In the genomic region with DNA sequence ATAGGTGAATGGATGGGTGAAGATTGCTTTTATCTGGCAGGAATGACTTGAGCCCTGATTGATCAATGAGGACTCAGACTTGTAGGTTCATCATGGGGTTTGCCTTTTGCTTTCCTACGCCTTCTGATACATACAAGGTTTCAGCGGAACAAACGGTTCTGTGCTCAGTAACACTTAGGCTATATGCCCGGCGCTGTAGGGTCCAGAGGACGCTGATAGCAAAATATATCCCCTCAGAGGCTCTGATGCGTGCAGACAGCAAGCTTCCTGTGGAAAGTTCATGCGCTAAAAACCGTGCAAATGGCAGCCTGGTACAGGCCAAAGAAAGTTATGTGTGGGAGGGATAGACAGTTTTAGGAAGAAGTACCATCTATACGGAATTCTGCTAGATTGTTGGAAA, we compare ENCODE assay signal across 8 mouse cellular contexts. TPM values are rescaled to one million over a fixed set of nuclear protein-coding genes. Genes with fewer than 3 reads are reported as not detected.
DNase-seq lines count a peak whose midpoint lies in the region; ATAC-seq and TF ChIP-seq lines count a peak whose summit lies in the region.

No protein-coding gene starts in this region.

- H3K27me3 ChIP-seq in heart, embryonic 10.5 days (ENCODE audit: insufficient read depth, poor library complexity, severe bottlenecking) = no peaks in the 10 kb centered on the region
- no peaks in the 10 kb centered on the region for H3K27me3 ChIP-seq in forebrain, embryonic 12.5 days
- no peaks in the 10 kb centered on the region for H3K27me3 ChIP-seq in liver, embryonic 14.5 days (ENCODE audit: control insufficient read depth, insufficient read depth, low read length)

- 28% methylated on average over 10 of the region's 10 CpGs for WGBS in heart, embryonic 10.5 days
- WGBS in forebrain, embryonic 12.5 days = 36% methylated on average over 10 of the region's 10 CpGs
- 26% methylated on average over 10 of the region's 10 CpGs for WGBS in liver, embryonic 14.5 days (ENCODE audit: insufficient replicate concordance)

- no peak for ATAC-seq in forebrain, embryonic 12.5 days (ENCODE audit: low FRiP score)
- ATAC-seq in liver, embryonic 14.5 days (ENCODE audit: insufficient read depth) = no peak

- TF ChIP-seq CTCF in liver, embryonic 14.5 days (IDR thresholded peaks at IDR 0.05; ENCODE audit: low read depth) = no peak

- H3K4me1 ChIP-seq in heart, embryonic 10.5 days = no peaks in the 10 kb centered on the region
- H3K4me1 ChIP-seq in forebrain, embryonic 12.5 days = peaks cover 16% of the 10 kb centered on the region
- peaks cover 7 to 14% of the 10 kb centered on the region in 2 experiments; a peak in 3 of 4 replicates for H3K4me1 ChIP-seq in liver, embryonic 14.5 days (replicated peaks; ENCODE audit: control insufficient read depth in 2 of 2, insufficient read depth in 2 of 2, low read length in 1 of 2)

- intact Hi-C loops in heart, postnatal 10 days (cut with DNase I) = no loop called here

- H3K9me3 ChIP-seq in heart, embryonic 10.5 days = no peaks in the 10 kb centered on the region
- no peaks in the 10 kb centered on the region for H3K9me3 ChIP-seq in forebrain, embryonic 12.5 days
- no peaks in the 10 kb centered on the region for H3K9me3 ChIP-seq in liver, embryonic 14.5 days (ENCODE audit: control insufficient read depth, low read length)

- H3K27ac ChIP-seq in heart, embryonic 10.5 days = no peak overlapping the region; the same call in 1 of the 2 replicates
- no peak overlapping the region for H3K27ac ChIP-seq in forebrain, embryonic 12.5 days
- H3K27ac ChIP-seq in liver, embryonic 14.5 days = no peak overlapping the region

- H3K4me2 ChIP-seq in forebrain, embryonic 12.5 days = peak overlapping the region; percentile 95
- H3K4me2 ChIP-seq in liver, embryonic 14.5 days (ENCODE audit: low read depth) = peak overlapping the region; percentile 87

- no peak for TF ChIP-seq EP300 in liver, embryonic 14.5 days (IDR thresholded peaks at IDR 0.05; ENCODE audit: low read depth)

- peaks cover 3% of the 10 kb centered on the region; the same call in 1 of the 2 replicates for H3K36me3 ChIP-seq in heart, embryonic 10.5 days
- H3K36me3 ChIP-seq in forebrain, embryonic 12.5 days (replicated peaks) = no peaks in the 10 kb centered on the region
- H3K36me3 ChIP-seq in liver, embryonic 14.5 days (replicated peaks; ENCODE audit: control insufficient read depth, insufficient read depth, low read depth) = no peaks in the 10 kb centered on the region; the same call in 1 of the 2 replicates

- peak overlapping the region; percentile 62 for H3K9ac ChIP-seq in forebrain, embryonic 12.5 days
- peak overlapping the region; percentile 59 for H3K9ac ChIP-seq in liver, embryonic 14.5 days (replicated peaks)

- peak overlapping the region; percentile 93 for H3K4me3 ChIP-seq in heart, embryonic 10.5 days
- H3K4me3 ChIP-seq in forebrain, embryonic 12.5 days (replicated peaks) = peak overlapping the region; percentile 79
- peak overlapping the region; percentile 65 to 89 for H3K4me3 ChIP-seq in liver, embryonic 14.5 days (ENCODE audit: insufficient read depth in 1 of 2, low read depth in 2 of 2, low read length in 2 of 2)

- DNase-seq in heart, embryonic 10.5 days (ENCODE audit: low spot score) = no peak
- DNase-seq in heart, postnatal 10 days = no peak
- DNase-seq in CD4-positive helper T cell, adult 2 months (ENCODE audit: low read depth, low spot score) = peak; percentile 51
- no peak for DNase-seq in liver, embryonic 14.5 days (ENCODE audit: low read depth in 3 of 3, low spot score in 3 of 3)
- DNase-seq in adrenal gland, postnatal 25 days = no peak
- DNase-seq in right cerebral cortex, postnatal 36 days (ENCODE audit: low spot score in 2 of 2) = no peak
- DNase-seq in kidney, adult 9 months = no peak

RNA-seq across cellular contexts. Expression of a gene that starts 1.0 kb away (rescaled TPM):
- polyA plus RNA-seq in heart, embryonic 10.5 days (2016; fragmentation: Nextera tagmentation; extraction: Ambion mirVana) = 17.9 and 25.8 TPM in 2 replicates
- total RNA-seq in heart, postnatal 10 days (2021) = 10 to 100 TPM; 20.2 to 26.4 TPM
- polyA plus RNA-seq in forebrain, embryonic 12.5 days (2016; fragmentation: Nextera tagmentation; extraction: Ambion mirVana) = 14.7 and 15.4 TPM in 2 replicates
- 5.9 and 8.9 TPM in 2 replicates for polyA plus RNA-seq in liver, embryonic 14.5 days (2012; rRNA removed)
- 14.1 and 18.6 TPM in 2 replicates for polyA plus RNA-seq in liver, embryonic 14.5 days (2014; fragmentation: Nextera tagmentation; extraction: Ambion mirVana)
- total RNA-seq in adrenal gland, postnatal 25 days (2021) = 68.7 and 94.5 TPM in 2 replicates
